Mouse (Mus musculus) spleen, postnatal 36 days (tissue): ENCODE results near the gene Lamc3.

ENCODE experiments used
- DNase-seq, 2 experiments: peaks; one replicate each; pipeline ENCODE4 v3.0.0; 2022; ENCODE audit warnings: low spot score in 2 of 2, mixed read lengths in 1 of 2

The Lamc3 gene

GRCm38 (mm10) chr2:31935054-31935453 lies 48.0 kb downstream of the Lamc3 start:
- DNase-seq = no peak

- DNase-seq = no peak
These were observed 51.2 kb downstream of the Lamc3 start for GRCm38 (mm10) chr2:31938298-31938697.

- DNase-seq = no peak
These were observed 55.9 kb downstream of the Lamc3 start for GRCm38 (mm10) chr2:31943011-31943410.

- DNase-seq = no peak
These were observed 58.5 kb downstream of the Lamc3 start for GRCm38 (mm10) chr2:31945580-31945979.

GRCm38 (mm10) chr2:31948392-31948791 lies 61.3 kb downstream of the Lamc3 start:
- DNase-seq = no peak

GRCm38 (mm10) chr2:31948801-31949200 lies 61.7 kb downstream of the Lamc3 start:
- no peak for DNase-seq

- no peak for DNase-seq
These were observed 63.2 kb downstream of the Lamc3 start, which contains the start of gene Aif1l for GRCm38 (mm10) chr2:31950058-31950871. Gene Aif1l, plus strand, starts transcription at chr2:31950139.

- no peak for DNase-seq
These were observed 63.9 kb downstream of the Lamc3 start for GRCm38 (mm10) chr2:31950966-31951365.

GRCm38 (mm10) chr2:31952236-31952635 lies 65.1 kb downstream of the Lamc3 start:
- no peak for DNase-seq

GRCm38 (mm10) chr2:31952725-31953124 lies 65.6 kb downstream of the Lamc3 start:
- no peak for DNase-seq

- DNase-seq = no peak
These were observed 66.6 kb downstream of the Lamc3 start for GRCm38 (mm10) chr2:31953687-31954086.

GRCm38 (mm10) chr2:31954779-31955181 lies 67.7 kb downstream of the Lamc3 start:
- no peak for DNase-seq

- DNase-seq = no peak
These were observed 68.6 kb downstream of the Lamc3 start for GRCm38 (mm10) chr2:31955686-31956085.

GRCm38 (mm10) chr2:31957211-31957610 lies 70.1 kb downstream of the Lamc3 start:
- no peak for DNase-seq

GRCm38 (mm10) chr2:31960986-31961385 lies 73.9 kb downstream of the Lamc3 start:
- DNase-seq = no peak

GRCm38 (mm10) chr2:31961791-31962222 lies 74.7 kb downstream of the Lamc3 start:
- DNase-seq = no peak

GRCm38 (mm10) chr2:31962501-31963224 lies 75.6 kb downstream of the Lamc3 start:
- DNase-seq = no peak

- no peak for DNase-seq
These were observed 76.4 kb downstream of the Lamc3 start for GRCm38 (mm10) chr2:31963491-31963890.

GRCm38 (mm10) chr2:31964191-31964590 lies 77.1 kb downstream of the Lamc3 start:
- DNase-seq = no peak

- DNase-seq = peak; percentile 26 to 47
These were observed 78.0 kb downstream of the Lamc3 start for GRCm38 (mm10) chr2:31965110-31965509.

- no peak for DNase-seq
These were observed 79.7 kb downstream of the Lamc3 start for GRCm38 (mm10) chr2:31966801-31967200.

GRCm38 (mm10) chr2:31972589-31972988 lies 85.5 kb downstream of the Lamc3 start:
- DNase-seq = no peak
